Mouse (Mus musculus) spleen, embryonic (tissue): Measurements from ENCODE around the gene Nup214.

Experiments
- CTCF ChIA-PET: fragments of 350-600 bp; sonication (Branson Sonifier 250); formaldehyde crosslinking; loops from one replicate; lab custom pipeline; 2022; lab: Charles Lee

Gene Nup214

DNA sequence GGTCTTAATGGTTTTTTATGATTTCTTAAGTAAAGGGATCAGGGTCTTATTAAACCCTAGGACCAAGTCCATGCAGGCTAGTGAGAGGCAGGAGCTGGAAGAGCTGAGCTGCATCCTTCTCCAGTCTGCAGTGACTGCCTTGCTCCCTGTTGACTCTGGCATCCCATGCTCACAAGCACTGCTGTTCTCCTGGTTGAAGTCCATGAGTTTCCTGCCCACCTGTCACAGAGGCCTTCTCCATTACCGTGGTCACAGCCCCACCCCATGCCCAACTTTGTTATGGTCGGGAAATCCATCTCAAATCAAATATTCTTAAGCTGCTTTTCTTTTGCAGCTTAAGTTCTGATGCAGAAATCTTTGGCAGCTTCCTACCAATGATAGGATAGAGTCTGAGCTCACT is 66.9 kb downstream of the Nup214 start:
- CTCF ChIA-PET = no interaction called here

- CTCF ChIA-PET = no interaction called here
Observed at GRCm38 (mm10) chr2:32043836-32044235, 69.6 kb downstream of the Nup214 start.

- CTCF ChIA-PET = no interaction called here
Observed at GRCm38 (mm10) chr2:32045375-32045774, 71.1 kb downstream of the Nup214 start.

- CTCF ChIA-PET = no interaction called here
Observed at GRCm38 (mm10) chr2:32046009-32046408, 71.8 kb downstream of the Nup214 start.

- CTCF ChIA-PET = no interaction called here
Observed at GRCm38 (mm10) chr2:32047323-32047722, 73.1 kb downstream of the Nup214 start.

DNA sequence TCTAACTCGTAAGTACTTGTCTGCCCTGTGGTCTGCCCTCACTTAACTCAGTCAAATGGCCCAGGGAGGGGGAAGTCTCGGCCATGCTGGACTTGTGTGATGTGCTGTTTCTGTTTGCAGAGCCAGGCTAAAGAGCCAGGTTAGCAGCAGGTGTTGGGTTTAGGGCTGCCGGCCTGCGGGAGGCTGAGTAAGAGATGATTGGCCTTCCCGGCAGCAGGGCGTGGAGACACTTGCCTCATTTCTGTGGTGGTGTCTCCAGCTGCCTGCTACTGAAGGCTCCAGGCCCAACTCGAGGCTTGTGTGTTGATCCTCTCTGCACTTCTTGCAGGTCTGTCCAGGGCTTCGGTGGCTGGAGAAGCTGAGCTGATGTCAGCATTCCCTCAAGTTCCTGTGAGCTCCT is 77.6 kb downstream of the Nup214 start:
- CTCF ChIA-PET = interaction anchor here (1.0 kb wide), 1 partner anchor 27 kb away, joined by 3 read pairs; no protein-coding TSS in a partner anchor

- CTCF ChIA-PET = no interaction called here
Observed at GRCm38 (mm10) chr2:32052418-32052817, 78.2 kb downstream of the Nup214 start.

DNA sequence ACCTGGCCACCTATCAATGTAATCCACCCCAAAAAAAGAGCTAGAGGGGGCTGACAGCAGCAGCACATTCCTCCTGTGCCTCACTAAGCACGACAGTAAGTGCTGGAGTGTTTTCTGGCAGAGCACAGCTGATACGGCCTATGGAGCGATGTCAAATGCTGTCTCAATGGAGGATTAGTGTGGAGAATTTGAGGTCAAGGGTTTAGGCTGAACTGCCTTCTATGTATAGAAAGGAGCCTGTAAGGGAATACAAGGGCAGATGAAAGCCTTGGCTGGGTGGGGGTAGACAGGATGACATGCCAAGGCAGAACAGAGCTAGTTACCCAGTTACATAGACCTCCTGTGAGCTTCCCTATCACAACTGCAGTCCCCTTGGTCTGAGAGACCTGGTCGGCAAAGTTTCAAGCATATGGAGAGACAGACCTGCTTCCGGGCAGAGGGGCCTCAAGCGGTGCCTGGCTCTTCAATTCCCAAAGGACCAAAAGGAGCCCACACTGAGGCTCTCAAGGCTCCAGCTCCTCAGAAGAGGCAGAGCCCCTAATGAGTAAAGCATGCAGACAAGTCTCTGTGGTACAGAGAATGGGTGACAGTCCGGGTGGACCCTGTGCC is 81.2 kb downstream of the Nup214 start:
- CTCF ChIA-PET = interaction anchor here (0.6 kb wide), 1 partner anchor 297 kb away, joined by 3 read pairs; no protein-coding TSS in a partner anchor

DNA sequence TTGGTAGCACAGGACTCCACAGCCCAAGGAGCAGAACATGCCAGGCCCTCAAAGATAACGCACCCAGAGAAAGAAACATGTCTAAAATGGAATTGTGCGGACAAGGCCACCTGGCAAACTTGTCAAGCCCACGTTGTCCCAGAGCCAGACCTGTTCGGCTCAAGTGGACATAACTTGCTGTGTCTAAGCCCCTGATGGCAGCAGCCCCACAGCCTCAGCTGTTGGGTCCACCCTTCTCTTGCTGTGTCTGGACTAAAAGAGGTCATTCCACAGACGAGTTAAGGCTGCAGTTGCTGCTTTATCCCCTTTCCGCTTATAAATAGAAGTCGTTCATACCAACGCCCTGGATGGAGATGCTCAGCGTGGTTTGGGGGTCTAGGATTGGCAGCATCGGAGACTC is 82.3 kb downstream of the Nup214 start:
- CTCF ChIA-PET = no interaction called here

- CTCF ChIA-PET = interaction anchor here (0.7 kb wide), 1 partner anchor 447 kb away, joined by 3 read pairs; no protein-coding TSS in a partner anchor
Observed at GRCm38 (mm10) chr2:32057360-32057759, 83.1 kb downstream of the Nup214 start.

- CTCF ChIA-PET = interaction anchor here (0.7 kb wide), 1 partner anchor 446 kb away, joined by 3 read pairs; no protein-coding TSS in a partner anchor
Observed at GRCm38 (mm10) chr2:32057794-32058193, 83.6 kb downstream of the Nup214 start.

- CTCF ChIA-PET = no interaction called here
Observed at GRCm38 (mm10) chr2:32058241-32058640, 84.0 kb downstream of the Nup214 start.

- CTCF ChIA-PET = no interaction called here
Observed at GRCm38 (mm10) chr2:32058716-32059115, 84.5 kb downstream of the Nup214 start.

DNA sequence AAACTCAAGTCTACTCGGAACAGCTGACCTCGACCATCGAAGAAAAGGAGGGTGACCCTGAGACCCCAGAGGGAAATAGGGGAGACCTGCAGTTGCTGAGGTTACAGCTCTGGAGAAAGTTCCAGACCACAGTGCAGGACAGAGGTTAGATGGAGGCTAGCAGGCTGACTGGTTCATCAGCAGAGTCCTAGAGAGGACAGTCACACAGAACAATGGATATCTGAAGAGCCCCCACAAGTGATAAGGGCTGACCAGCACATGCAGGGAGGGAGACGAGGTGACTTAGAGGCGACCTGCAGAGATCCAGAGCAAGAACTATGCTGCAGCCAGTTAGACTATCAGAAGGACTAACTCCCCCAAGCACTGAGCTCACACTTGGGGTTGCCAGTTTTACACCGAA is 85.4 kb downstream of the Nup214 start:
- CTCF ChIA-PET = no interaction called here

- CTCF ChIA-PET = interaction anchor here (0.6 kb wide), 1 partner anchor 21 kb away, joined by 5 read pairs; no protein-coding TSS in a partner anchor
Observed at GRCm38 (mm10) chr2:32060228-32060805, 86.1 kb downstream of the Nup214 start.

DNA sequence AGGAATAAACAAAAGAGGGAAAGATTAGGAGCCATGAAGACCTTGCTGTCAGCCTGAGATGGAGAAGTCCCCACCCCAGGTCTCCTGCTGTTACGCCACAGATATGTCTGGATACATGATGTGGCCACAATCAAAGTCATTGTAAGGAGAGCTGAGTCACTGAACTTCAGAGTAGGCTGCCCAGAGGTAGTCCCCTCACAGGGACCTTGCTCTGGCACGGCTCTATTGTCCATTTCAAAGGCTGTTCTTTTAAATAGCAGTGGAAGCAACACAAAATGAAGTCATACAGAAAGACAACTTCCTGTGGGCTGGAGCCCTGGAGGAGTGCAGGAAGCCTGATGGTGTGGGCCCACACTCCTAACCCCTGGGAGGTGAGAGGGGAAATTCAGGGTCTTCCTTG is 87.0 kb downstream of the Nup214 start:
- CTCF ChIA-PET = no interaction called here

DNA sequence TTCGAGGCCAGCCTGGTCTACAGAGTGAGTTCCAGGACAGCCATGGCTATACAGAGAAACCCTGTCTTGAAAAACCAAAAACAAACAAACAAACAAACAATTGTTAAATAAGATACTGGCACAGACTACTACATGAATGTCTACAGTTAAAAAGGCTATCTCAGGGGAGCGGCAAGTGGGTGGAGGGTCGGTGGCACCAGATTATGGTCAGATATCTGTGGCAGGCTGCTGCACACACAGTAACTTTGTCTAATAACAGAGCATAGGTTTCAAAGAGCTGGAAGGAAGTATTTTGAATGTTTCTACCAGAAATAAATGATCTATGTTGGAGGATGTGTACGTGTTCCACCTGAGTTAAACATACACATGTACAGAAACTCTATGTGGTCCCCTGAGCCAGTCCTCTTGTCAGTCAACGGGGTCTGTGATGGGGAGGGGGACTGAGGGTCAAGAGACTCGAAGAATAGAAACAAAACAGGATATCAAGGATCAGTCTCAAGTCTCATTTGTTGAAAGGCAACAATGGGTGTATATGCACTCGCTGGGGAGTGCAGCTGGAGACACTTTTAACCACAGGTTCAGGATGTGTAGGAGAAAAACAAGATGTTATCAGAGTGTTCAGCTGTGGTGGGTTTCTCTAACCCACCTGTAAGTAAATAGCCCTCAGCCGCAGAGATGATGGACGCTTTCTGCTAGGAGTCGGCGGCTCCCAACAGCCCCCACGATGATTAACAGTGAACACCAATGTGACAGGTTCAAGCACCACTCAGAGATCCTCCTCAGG is 87.7 kb downstream of the Nup214 start:
- CTCF ChIA-PET = no interaction called here

GRCm38 (mm10) chr2:32062626-32063410 is 88.6 kb downstream of the Nup214 start:
- CTCF ChIA-PET = interaction anchor here (1.0 to 1.1 kb wide), 2 partner anchors 9 to 17 kb away, joined by 3 to 10 read pairs; no protein-coding TSS in a partner anchor

- CTCF ChIA-PET = interaction anchor here (1.0 to 1.1 kb wide), 2 partner anchors 8 to 16 kb away, joined by 3 to 10 read pairs; no protein-coding TSS in a partner anchor
Observed at GRCm38 (mm10) chr2:32063451-32064151, 89.4 kb downstream of the Nup214 start.

- CTCF ChIA-PET = interaction anchor here (1.0 kb wide), 1 partner anchor 20 kb away, joined by 4 read pairs; the partner anchor contains the start of gene Fam78a
Observed at GRCm38 (mm10) chr2:32064913-32065312, 90.7 kb downstream of the Nup214 start.

DNA sequence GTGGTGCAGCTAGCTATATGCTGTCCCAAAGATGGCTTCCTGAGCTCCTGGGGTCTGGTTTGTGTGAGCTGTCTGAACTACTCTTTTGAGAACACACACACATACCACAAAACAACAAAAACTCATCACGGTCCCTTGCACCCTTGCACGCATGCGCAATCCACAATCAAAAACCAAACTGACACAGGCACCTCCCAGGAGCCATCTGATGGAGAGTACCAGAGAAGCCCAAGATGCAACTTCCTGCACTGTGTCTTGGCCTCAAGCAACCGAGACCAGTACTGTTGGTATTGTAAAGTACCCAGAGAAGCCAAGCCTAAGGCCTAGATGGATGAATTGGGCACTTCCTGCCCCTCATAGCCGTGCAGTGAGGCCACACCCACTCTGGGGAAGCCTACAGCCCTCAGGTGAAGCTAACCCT is 91.1 kb downstream of the Nup214 start:
- CTCF ChIA-PET = interaction anchor here (1.0 kb wide), 1 partner anchor 20 kb away, joined by 4 read pairs; the partner anchor contains the start of gene Fam78a
